Mouse (Mus musculus) ES-E14 (cell line): ENCODE measurements around the gene Prmt8. TPM values are rescaled to one million over a fixed set of nuclear protein-coding genes. Genes with fewer than 3 reads are reported as not detected.

Experiments
- DNase-seq: peaks from one replicate; pipeline ENCODE4 v3.0.0-alpha.2; 2013; ENCODE audit warnings: low read depth, low spot score
- H3K27ac ChIP-seq: 2 replicates; pipeline ENCODE4 v1.5.1; 2012; ENCODE audit warnings: low read depth, mild to moderate bottlenecking, low read length, moderate library complexity, mixed read lengths; ENCODE audit not compliant: poor library complexity, insufficient read depth, severe bottlenecking
- H3K36me3 ChIP-seq: 2 replicates; pipeline ENCODE4 v1.6.1; 2012; ENCODE audit warnings: mild to moderate bottlenecking, low read length, moderate library complexity, mixed read lengths; ENCODE audit not compliant: control insufficient read depth, poor library complexity, insufficient read depth, severe bottlenecking
- H3K4me1 ChIP-seq, 2 experiments: fragments of 150-350 bp in 1 of 2; sonication (generic) in 1 of 2; 2 replicates each; pipeline ENCODE4 v1.6.1; 2012; ENCODE audit warnings: low read length in 2 of 2, mild to moderate bottlenecking in 1 of 2, mixed read lengths in 1 of 2; ENCODE audit not compliant: control insufficient read depth in 2 of 2, insufficient read depth in 2 of 2, poor library complexity in 1 of 2
- H3K4me3 ChIP-seq, 2 experiments: fragments of 150-350 bp in 1 of 2; sonication (generic) in 1 of 2; 2 replicates each; pipeline ENCODE4 v1.5.1; 2012; ENCODE audit warnings: low read length in 2 of 2, low read depth in 1 of 2, mild to moderate bottlenecking in 1 of 2, mixed read lengths in 1 of 2; ENCODE audit not compliant: insufficient read depth in 1 of 2, poor library complexity in 1 of 2, severe bottlenecking in 1 of 2
- H3K9ac ChIP-seq: 2 replicates; pipeline ENCODE4 v1.6.1; 2012; ENCODE audit warnings: low read depth, mild to moderate bottlenecking, low read length, mixed read lengths; ENCODE audit not compliant: poor library complexity, insufficient read depth, severe bottlenecking
- H3K9me3 ChIP-seq: fragments of 150-350 bp; sonication (generic); 2 replicates; pipeline ENCODE4 v1.6.1; 2012; ENCODE audit warnings: low read depth, mild to moderate bottlenecking, low read length; ENCODE audit not compliant: control insufficient read depth, insufficient read depth
- CHD2 ChIP-seq: IDR thresholded peaks from 2 replicates; pipeline ENCODE4 v1.6.1; 2014; ENCODE audit warnings: mild to moderate bottlenecking, low read depth, low read length, inconsistent platforms
- HCFC1 ChIP-seq: IDR thresholded peaks from 2 replicates; pipeline ENCODE4 v1.6.1; 2012; ENCODE audit warnings: low read length, inconsistent platforms, borderline replicate concordance; ENCODE audit not compliant: insufficient read depth
- MAFK ChIP-seq: IDR thresholded peaks from 2 replicates; pipeline ENCODE4 v1.6.1; 2014; ENCODE audit warnings: mild to moderate bottlenecking, low read depth, low read length, inconsistent platforms; ENCODE audit not compliant: insufficient read depth
- ZC3H11A ChIP-seq: IDR thresholded peaks from 2 replicates; pipeline ENCODE4 v1.6.1; 2012; ENCODE audit warnings: low read depth, mild to moderate bottlenecking, inconsistent platforms, low read length, borderline replicate concordance
- ZNF384 ChIP-seq: IDR thresholded peaks from 2 replicates; pipeline ENCODE4 v1.6.1; 2012; ENCODE audit warnings: low read depth, low read length, inconsistent platforms
- in situ Hi-C, 2 experiments: fragments of 600-800 bp; cut with MboI; formaldehyde crosslinking; loops; one replicate each; pipeline ENCODE4 v1.15.1; 2025; ENCODE audit warnings: low sequenced_read_pairs in 2 of 2, inconsistent platforms in 1 of 2; ENCODE audit not compliant: unreplicated experiment in 2 of 2
- total RNA-seq: library from RNA; depleted of rRNA; stranded (reverse); fragments of 300-350 nt; gene quantifications from 2 replicates; pipeline ENCODE4 v1.2.3, GENCODE M21; 2012

Prmt8 gene
- total RNA-seq, 1 experiment = 2.1 TPM

DNA sequence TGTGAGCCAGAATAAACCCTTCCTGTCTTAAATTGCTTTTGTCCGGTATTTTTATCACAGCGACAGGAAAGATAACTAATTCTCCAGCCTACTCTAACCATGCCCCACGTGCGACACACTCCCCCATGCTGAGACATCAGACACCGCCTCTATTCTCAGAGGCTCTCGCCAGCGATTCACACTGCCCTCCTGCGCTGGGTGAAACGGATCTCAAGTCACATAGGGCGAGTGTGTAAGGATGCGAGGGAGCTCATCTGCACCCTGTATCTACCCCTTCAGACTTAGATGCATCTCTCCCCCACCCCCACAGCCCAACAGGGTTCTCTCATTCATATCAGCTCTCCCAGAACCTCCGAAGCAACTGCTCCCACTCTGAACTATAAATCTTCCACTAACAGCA lies 12.4 kb downstream of the Prmt8 start:
- in situ Hi-C loops = no loop called here
- H3K36me3 ChIP-seq = no peaks in the 10 kb centered on the region
- TF ChIP-seq ZNF384 (no peak), HCFC1 (no peak), ZC3H11A (no peak)
- H3K4me1 ChIP-seq = peaks cover 2 to 13% of the 10 kb centered on the region in 2 experiments; a peak in 3 of 4 replicates
- H3K4me3 ChIP-seq = no peak overlapping the region
- H3K27ac ChIP-seq = no peak overlapping the region
- no peaks in the 10 kb centered on the region for H3K9me3 ChIP-seq
- no peak for DNase-seq
- H3K9ac ChIP-seq = no peak overlapping the region

GRCm38 (mm10) chr6:127753228-127753627 lies 16.0 kb downstream of the Prmt8 start:
- no peak for DNase-seq
- Histone ChIP-seq H3K9me3 (no peaks in the 10 kb centered on the region), H3K4me3 (no peak overlapping the region), H3K27ac (no peak overlapping the region), H3K9ac (no peak overlapping the region), H3K4me1 (peaks cover 0 to 5% of the 10 kb centered on the region in 2 experiments; a peak in 1 of 4 replicates), H3K36me3 (no peaks in the 10 kb centered on the region)
- in situ Hi-C loops = no loop called here
- TF ChIP-seq HCFC1 (no peak), ZNF384 (no peak), CHD2 (no peak), ZC3H11A (no peak), MAFK (no peak)

DNA sequence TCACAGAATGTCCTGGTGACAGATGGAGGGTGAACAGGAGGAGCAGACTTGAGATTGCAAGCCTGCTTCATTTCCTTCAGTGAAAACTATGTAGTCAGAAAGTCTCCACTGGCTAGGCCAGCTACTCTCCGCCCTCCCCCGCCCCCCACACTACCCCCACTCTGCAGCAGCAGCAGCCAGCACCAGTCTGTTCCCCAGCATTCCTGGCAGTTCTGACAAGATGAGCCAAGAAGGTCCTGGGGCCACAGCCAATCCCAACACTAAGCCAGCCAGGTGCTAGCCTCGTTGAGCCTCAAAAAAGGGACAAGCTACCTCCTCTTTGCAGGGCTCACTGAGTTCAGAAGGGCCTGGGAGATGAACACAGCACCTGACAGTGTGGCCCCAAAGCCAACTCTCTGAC lies 16.6 kb downstream of the Prmt8 start:
- no peak for DNase-seq
- Histone ChIP-seq H3K4me3 (no peak overlapping the region), H3K9me3 (no peaks in the 10 kb centered on the region), H3K27ac (no peak overlapping the region), H3K36me3 (no peaks in the 10 kb centered on the region), H3K9ac (no peak overlapping the region), H3K4me1 (peaks cover 0 to 5% of the 10 kb centered on the region in 2 experiments; a peak in 1 of 4 replicates)
- TF ChIP-seq ZNF384 (no peak), CHD2 (no peak), MAFK (no peak), ZC3H11A (no peak), HCFC1 (no peak)
- in situ Hi-C loops = no loop called here

DNA sequence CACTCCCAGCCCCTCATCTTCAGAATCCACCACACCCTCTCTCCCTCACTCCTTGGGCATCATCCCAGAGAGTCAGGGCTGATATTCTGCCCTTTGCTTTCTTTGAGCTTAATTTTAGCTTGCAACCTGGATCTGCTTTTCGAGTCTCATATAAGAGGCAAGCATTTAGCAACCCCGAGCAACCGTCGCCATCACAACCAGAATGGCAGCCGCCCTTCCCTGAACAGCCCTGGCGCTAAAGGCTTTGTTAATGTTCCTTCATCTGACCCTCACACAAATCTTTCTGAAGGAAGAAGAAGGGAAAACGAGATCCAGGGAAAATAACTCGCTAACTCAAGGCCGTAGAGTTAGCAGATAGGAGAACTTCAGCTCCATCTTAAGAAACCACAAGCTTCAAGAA lies 17.8 kb downstream of the Prmt8 start:
- no peaks in the 10 kb centered on the region for H3K4me1 ChIP-seq
- no peak overlapping the region for H3K27ac ChIP-seq

GRCm38 (mm10) chr6:127748793-127749192 lies 20.5 kb downstream of the Prmt8 start:
- no peak overlapping the region for H3K4me3 ChIP-seq
- no peaks in the 10 kb centered on the region for H3K9me3 ChIP-seq
- H3K4me1 ChIP-seq = no peaks in the 10 kb centered on the region
- no peak for DNase-seq
- H3K36me3 ChIP-seq = no peaks in the 10 kb centered on the region
- TF ChIP-seq MAFK (no peak), CHD2 (no peak), ZNF384 (no peak), ZC3H11A (no peak), HCFC1 (no peak)
- no peak overlapping the region for H3K27ac ChIP-seq
- no peak overlapping the region for H3K9ac ChIP-seq
- in situ Hi-C loops = no loop called here

More for the DNA sequence above, 17.8 kb downstream of the Prmt8 start:
- Histone ChIP-seq H3K4me3 (no peak overlapping the region), H3K36me3 (no peaks in the 10 kb centered on the region), H3K9me3 (no peaks in the 10 kb centered on the region), H3K9ac (no peak overlapping the region)
- TF ChIP-seq ZC3H11A (no peak), CHD2 (no peak), ZNF384 (no peak), MAFK (no peak), HCFC1 (no peak)
- no peak for DNase-seq
- in situ Hi-C loops = no loop called here
